Mouse (Mus musculus) megakaryocyte, embryonic 14.5 days (primary cell): ENCODE results near the gene Fam13c.

ENCODE experiments used
- FLI1 ChIP-seq: IDR thresholded peaks from 2 replicates; pipeline ENCODE4 v1.6.1; 2012; ENCODE audit warnings: low read length, inconsistent platforms, mixed read lengths
- GATA1 ChIP-seq: IDR thresholded peaks from 3 replicates; pipeline ENCODE4 v1.6.1; 2012; ENCODE audit warnings: mixed read lengths, low read length, inconsistent platforms, borderline replicate concordance

GRCm38 (mm10) chr10:70442623-70443022 lies 2.3 kb downstream of the Fam13c start:
- no peak for TF ChIP-seq GATA1
- no peak for TF ChIP-seq FLI1
